Mouse (Mus musculus) ES-E14 (cell line): ENCODE results near the gene Hoxc11. TPM values are rescaled to one million over a fixed set of nuclear protein-coding genes. Genes with fewer than 3 reads are reported as not detected.
A peak's percentile ranks its signal among the peaks of the same experiment; 100 is the strongest.

Experiments used
- DNase-seq: peaks from one replicate; pipeline ENCODE4 v3.0.0-alpha.2; 2013; ENCODE audit warnings: low read depth, low spot score
- H3K27ac ChIP-seq: 2 replicates; pipeline ENCODE4 v1.5.1; 2012; ENCODE audit warnings: low read depth, mild to moderate bottlenecking, low read length, moderate library complexity, mixed read lengths; ENCODE audit not compliant: poor library complexity, insufficient read depth, severe bottlenecking
- H3K36me3 ChIP-seq: 2 replicates; pipeline ENCODE4 v1.6.1; 2012; ENCODE audit warnings: mild to moderate bottlenecking, low read length, moderate library complexity, mixed read lengths; ENCODE audit not compliant: control insufficient read depth, poor library complexity, insufficient read depth, severe bottlenecking
- H3K4me1 ChIP-seq, 2 experiments: fragments of 150-350 bp in 1 of 2; sonication (generic) in 1 of 2; 2 replicates each; pipeline ENCODE4 v1.6.1; 2012; ENCODE audit warnings: low read length in 2 of 2, mild to moderate bottlenecking in 1 of 2, mixed read lengths in 1 of 2; ENCODE audit not compliant: control insufficient read depth in 2 of 2, insufficient read depth in 2 of 2, poor library complexity in 1 of 2
- H3K4me3 ChIP-seq, 2 experiments: fragments of 150-350 bp in 1 of 2; sonication (generic) in 1 of 2; 2 replicates each; pipeline ENCODE4 v1.5.1; 2012; ENCODE audit warnings: low read length in 2 of 2, low read depth in 1 of 2, mild to moderate bottlenecking in 1 of 2, mixed read lengths in 1 of 2; ENCODE audit not compliant: insufficient read depth in 1 of 2, poor library complexity in 1 of 2, severe bottlenecking in 1 of 2
- H3K9ac ChIP-seq: 2 replicates; pipeline ENCODE4 v1.6.1; 2012; ENCODE audit warnings: low read depth, mild to moderate bottlenecking, low read length, mixed read lengths; ENCODE audit not compliant: poor library complexity, insufficient read depth, severe bottlenecking
- H3K9me3 ChIP-seq: fragments of 150-350 bp; sonication (generic); 2 replicates; pipeline ENCODE4 v1.6.1; 2012; ENCODE audit warnings: low read depth, mild to moderate bottlenecking, low read length; ENCODE audit not compliant: control insufficient read depth, insufficient read depth
- CHD2 ChIP-seq: IDR thresholded peaks from 2 replicates; pipeline ENCODE4 v1.6.1; 2014; ENCODE audit warnings: mild to moderate bottlenecking, low read depth, low read length, inconsistent platforms
- HCFC1 ChIP-seq: IDR thresholded peaks from 2 replicates; pipeline ENCODE4 v1.6.1; 2012; ENCODE audit warnings: low read length, inconsistent platforms, borderline replicate concordance; ENCODE audit not compliant: insufficient read depth
- MAFK ChIP-seq: IDR thresholded peaks from 2 replicates; pipeline ENCODE4 v1.6.1; 2014; ENCODE audit warnings: mild to moderate bottlenecking, low read depth, low read length, inconsistent platforms; ENCODE audit not compliant: insufficient read depth
- ZC3H11A ChIP-seq: IDR thresholded peaks from 2 replicates; pipeline ENCODE4 v1.6.1; 2012; ENCODE audit warnings: low read depth, mild to moderate bottlenecking, inconsistent platforms, low read length, borderline replicate concordance
- ZNF384 ChIP-seq: IDR thresholded peaks from 2 replicates; pipeline ENCODE4 v1.6.1; 2012; ENCODE audit warnings: low read depth, low read length, inconsistent platforms
- in situ Hi-C, 2 experiments: fragments of 600-800 bp; cut with MboI; formaldehyde crosslinking; loops; one replicate each; pipeline ENCODE4 v1.15.1; 2025; ENCODE audit warnings: low sequenced_read_pairs in 2 of 2, inconsistent platforms in 1 of 2; ENCODE audit not compliant: unreplicated experiment in 2 of 2
- total RNA-seq: library from RNA; depleted of rRNA; stranded (reverse); fragments of 300-350 nt; gene quantifications from 2 replicates; pipeline ENCODE4 v1.2.3, GENCODE M21; 2012

Hoxc11 gene
- total RNA-seq, 1 experiment: not detected

DNA sequence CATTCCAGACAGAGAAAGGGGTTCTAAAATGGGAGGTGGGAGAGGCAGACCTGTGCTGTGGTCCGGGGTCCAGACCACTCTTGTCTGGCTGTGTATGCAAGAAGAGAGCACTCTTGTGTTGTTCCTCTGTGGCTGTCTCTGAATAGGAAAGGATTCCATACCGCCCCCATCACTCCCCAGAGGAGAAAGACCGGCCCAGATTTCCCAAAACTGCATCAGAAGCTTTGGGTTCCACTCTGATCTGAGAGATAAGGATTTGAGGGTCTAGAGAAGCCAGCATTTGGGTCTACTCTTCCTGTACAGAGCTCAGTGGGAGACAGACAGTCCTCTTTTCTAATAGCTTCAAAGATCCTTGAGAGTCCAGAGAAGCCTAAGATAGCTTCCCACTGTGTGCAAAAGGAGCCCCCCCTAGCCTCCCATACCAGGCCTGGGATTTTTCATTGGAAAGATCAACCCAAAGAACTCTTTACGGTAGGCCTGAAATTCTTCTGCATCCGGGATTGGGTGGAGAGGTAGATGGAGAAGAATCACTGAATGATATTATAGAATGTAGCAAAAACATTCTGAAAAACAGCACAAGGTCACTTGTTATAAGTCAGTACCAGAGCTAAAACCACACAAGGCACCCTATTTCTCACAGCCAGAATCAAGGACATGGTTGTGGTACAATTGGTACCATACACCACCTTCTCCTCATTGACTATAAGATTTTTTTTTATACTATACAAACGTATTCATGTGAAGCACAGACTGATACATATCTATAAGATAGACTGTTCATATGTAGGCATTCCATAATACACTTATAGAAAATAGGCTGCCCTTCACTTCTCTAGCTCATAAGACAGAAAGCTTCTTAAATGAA, 31.4 kb upstream of the Hoxc11 start:
- in situ Hi-C loops: loop anchor here in 1 of 2 experiments (10.0 kb wide), 1 partner anchor 62 kb away; no protein-coding TSS in a partner anchor
- DNase-seq: no peak
- H3K4me3 ChIP-seq: no peak overlapping the region

DNA sequence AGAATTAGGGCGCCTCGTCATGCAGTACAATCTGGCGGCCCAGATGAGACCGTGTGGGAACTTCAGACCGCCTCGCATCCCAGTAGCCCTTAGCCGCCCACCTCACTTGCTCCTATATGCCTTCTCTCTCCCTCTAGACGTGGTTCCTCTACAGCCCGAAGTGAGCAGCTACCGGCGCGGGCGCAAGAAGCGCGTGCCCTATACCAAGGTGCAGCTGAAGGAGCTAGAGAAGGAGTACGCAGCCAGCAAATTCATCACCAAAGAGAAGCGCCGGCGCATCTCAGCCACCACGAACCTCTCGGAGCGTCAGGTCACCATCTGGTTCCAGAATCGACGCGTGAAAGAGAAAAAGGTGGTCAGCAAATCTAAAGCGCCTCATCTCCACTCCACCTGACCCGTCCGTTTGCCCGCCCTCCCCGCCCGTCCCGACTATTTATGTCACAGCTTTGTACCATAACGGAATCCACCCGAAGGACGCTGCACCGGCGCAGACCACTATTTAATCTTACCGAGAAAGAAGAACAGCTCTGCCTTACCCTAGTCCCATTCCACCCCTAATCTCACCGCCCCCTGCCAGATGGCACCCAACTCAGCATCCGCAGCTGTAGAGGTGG, 27.1 kb upstream of the Hoxc11 start:
- DNase-seq: no peak
- no peaks in the 10 kb centered on the region for H3K9me3 ChIP-seq
- peaks cover 0 to 5% of the 10 kb centered on the region in 2 experiments; a peak in 1 of 4 replicates for H3K4me1 ChIP-seq
- H3K4me3 ChIP-seq: peak overlapping the region; percentile 19 to 20; a peak in 3 of 4 replicates
- no peak overlapping the region for H3K27ac ChIP-seq
- TF ChIP-seq HCFC1 (no peak), MAFK (no peak), ZNF384 (no peak), ZC3H11A (no peak), CHD2 (no peak)
- in situ Hi-C loops: loop anchor here (10.0 to 25.0 kb wide), 2 partner anchors 58 to 915 kb away; partner anchors contain the start of gene Krt8 (in 1 of the 2)
- H3K9ac ChIP-seq: no peak overlapping the region; the same call in 1 of the 2 replicates
- no peaks in the 10 kb centered on the region for H3K36me3 ChIP-seq

More for the DNA sequence above, 31.4 kb upstream of the Hoxc11 start:
- Histone ChIP-seq H3K36me3 (no peaks in the 10 kb centered on the region), H3K9ac (no peak overlapping the region), H3K27ac (no peak overlapping the region), H3K9me3 (no peaks in the 10 kb centered on the region), H3K4me1 (peaks cover 0 to 2% of the 10 kb centered on the region in 2 experiments; a peak in 1 of 4 replicates)
- TF ChIP-seq HCFC1: no peak
- no peak for TF ChIP-seq ZC3H11A
- TF ChIP-seq ZNF384: no peak
- TF ChIP-seq CHD2: no peak
- no peak for TF ChIP-seq MAFK

DNA sequence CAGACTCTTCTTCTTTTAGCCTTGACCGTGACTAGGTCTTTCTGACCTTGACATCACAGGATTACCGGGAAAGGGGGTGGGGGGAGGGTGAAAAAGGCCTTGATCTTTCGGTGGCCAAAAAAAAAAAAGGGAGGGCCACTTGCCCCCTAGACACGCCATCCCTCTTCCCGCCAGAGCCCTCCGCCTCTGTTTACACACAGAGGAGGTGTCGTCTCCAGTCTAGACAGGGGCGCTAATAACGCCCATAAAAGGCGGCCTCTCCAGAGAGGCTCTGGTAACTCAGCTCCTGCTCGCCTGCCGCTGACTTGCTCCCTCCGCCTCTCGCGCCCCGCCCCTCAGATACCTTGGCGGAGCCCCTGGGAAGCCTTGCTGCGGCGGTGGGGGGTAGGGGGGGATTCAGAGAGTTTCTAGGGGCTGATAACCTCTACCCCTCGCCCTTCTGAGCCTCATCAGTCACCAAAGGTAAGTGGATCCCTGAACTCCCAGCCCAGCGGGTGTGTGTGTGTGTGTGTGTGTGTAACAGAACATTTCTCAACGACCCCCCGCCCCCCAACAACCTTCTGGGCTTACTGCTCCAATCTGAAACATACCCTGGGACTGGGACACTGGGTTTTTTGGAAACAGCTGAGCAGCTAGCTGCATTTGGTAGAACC, 22.4 kb upstream of the Hoxc11 start:
- peak; percentile 81 for DNase-seq
- H3K4me1 ChIP-seq: peaks cover 1 to 10% of the 10 kb centered on the region in 2 experiments; a peak in 1 of 4 replicates
- H3K4me3 ChIP-seq: peak overlapping the region; percentile 33 to 54
- in situ Hi-C loops: loop anchor here in 1 of 2 experiments (25.0 kb wide), 1 partner anchor 920 kb away; the partner anchor contains the start of gene Krt8
- H3K9ac ChIP-seq: peak overlapping the region; percentile 26; the same call in 1 of the 2 replicates
- H3K9me3 ChIP-seq: no peaks in the 10 kb centered on the region
- no peak overlapping the region for H3K27ac ChIP-seq
- TF ChIP-seq ZNF384 (peak; percentile 92), CHD2 (no peak)
- no peaks in the 10 kb centered on the region for H3K36me3 ChIP-seq

DNA sequence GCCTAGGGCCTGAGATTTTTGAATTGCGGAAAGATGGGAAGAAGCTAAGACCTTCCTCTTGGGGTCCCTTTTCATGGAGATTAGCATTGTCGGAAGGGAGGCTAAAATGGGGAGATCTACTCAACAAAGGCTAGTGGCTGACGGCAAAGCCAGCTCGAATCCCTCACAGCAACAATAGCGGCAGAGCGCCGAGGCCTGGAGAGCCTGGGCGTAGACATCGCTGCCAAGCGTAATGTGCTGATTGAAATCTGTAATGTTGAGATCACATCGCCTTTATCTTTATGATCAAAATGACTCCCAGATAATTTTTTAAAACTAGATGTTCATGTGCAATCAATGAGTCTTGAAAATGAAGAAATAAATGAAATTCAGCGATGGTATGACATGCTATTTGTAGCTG, 19.8 kb upstream of the Hoxc11 start:
- no peak for TF ChIP-seq HCFC1
- no peak for TF ChIP-seq CHD2
- Histone ChIP-seq H3K4me3 (peak overlapping the region in 1 of 2 experiments; percentile 12; a peak in 1 of 4 replicates), H3K9me3 (no peaks in the 10 kb centered on the region), H3K4me1 (peaks cover 1 to 8% of the 10 kb centered on the region in 2 experiments; a peak in 1 of 4 replicates), H3K9ac (no peak overlapping the region), H3K27ac (no peak overlapping the region), H3K36me3 (no peaks in the 10 kb centered on the region)
- in situ Hi-C loops: loop anchor here in 1 of 2 experiments (25.0 kb wide), 1 partner anchor 922 kb away; the partner anchor contains the start of gene Krt8
- DNase-seq: no peak
